Mouse (Mus musculus): ENCODE results near the gene Mtr. TPM values are rescaled to one million over a fixed set of nuclear protein-coding genes. Genes with fewer than 3 reads are reported as not detected.

Gene Mtr
- polyA plus RNA-seq, 1 experiment from 2014 or later = 4.0 TPM

DNA sequence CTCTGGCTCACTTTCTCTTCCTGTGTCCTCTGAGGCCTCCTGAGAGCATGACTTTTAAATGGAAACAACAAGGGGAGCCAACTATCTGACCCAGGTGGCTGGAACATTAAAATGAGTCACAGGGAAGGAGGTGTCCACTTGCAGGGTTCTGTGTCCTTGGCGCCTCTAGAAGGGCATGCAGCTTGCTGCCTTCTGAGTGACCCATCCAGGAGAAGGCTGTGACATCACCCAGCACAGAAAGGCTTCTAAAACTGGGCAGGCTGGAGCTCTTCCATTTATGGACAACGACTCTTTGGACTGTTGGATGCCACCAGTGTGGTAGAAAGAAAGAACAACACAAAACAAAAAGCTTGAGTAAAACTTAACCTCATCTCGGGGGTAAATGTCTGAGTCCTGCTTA, 25.9 kb upstream of the Mtr start:
- Histone ChIP-seq H3K4me3 (ENCODE audit: low read depth, low read length) (no peak overlapping the region), H3K36me3 (ENCODE audit: control insufficient read depth, insufficient read depth, low read length) (no peaks in the 10 kb centered on the region), H3K4me1 (ENCODE audit: control insufficient read depth, insufficient read depth, low read length) (no peaks in the 10 kb centered on the region), H3K27ac (ENCODE audit: low read depth, low read length) (no peak overlapping the region), H3K4me2 (ENCODE audit: low read depth, low read length) (no peak overlapping the region), H3K27me3 (ENCODE audit: control insufficient read depth, insufficient read depth, low read length) (no peaks in the 10 kb centered on the region), H3K9me3 (ENCODE audit: control insufficient read depth, low read length) (no peaks in the 10 kb centered on the region), H3K9ac (replicated peaks; ENCODE audit: low read depth, low read length) (no peak overlapping the region)
- 87% methylated on average over 3 of the region's 3 CpGs for WGBS
- no peak for ATAC-seq (ENCODE audit: low read depth)

DNA sequence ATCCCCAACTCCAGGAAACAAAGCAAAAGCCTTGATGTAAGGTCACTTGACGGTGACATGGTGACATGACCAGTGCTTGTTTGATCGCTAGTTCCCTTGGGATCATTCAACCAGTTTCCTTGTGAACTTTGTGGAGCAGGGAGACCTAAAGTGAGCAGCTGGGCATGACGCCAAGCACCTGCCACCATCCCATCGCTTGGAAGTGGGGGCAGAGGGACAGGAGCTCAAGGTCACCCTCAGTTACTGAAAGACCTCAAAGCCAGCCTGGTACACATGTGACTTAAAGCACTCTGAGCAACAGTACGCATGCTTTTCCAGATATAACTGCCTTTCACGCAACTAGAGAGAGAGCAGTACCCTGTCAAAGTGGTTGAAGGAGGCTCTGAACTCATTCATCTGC, 16.8 kb upstream of the Mtr start:
- Histone ChIP-seq H3K4me2 (ENCODE audit: low read depth, low read length) (no peak overlapping the region), H3K9me3 (ENCODE audit: control insufficient read depth, low read length) (no peaks in the 10 kb centered on the region), H3K4me1 (ENCODE audit: control insufficient read depth, insufficient read depth, low read length) (no peaks in the 10 kb centered on the region), H3K27ac (ENCODE audit: low read depth, low read length) (no peak overlapping the region), H3K27me3 (ENCODE audit: control insufficient read depth, insufficient read depth, low read length) (no peaks in the 10 kb centered on the region), H3K4me3 (ENCODE audit: low read depth, low read length) (no peak overlapping the region), H3K36me3 (ENCODE audit: control insufficient read depth, insufficient read depth, low read length) (no peaks in the 10 kb centered on the region), H3K9ac (replicated peaks; ENCODE audit: low read depth, low read length) (no peak overlapping the region)
- 88% methylated on average over 6 of the region's 6 CpGs for WGBS
- ATAC-seq (ENCODE audit: low read depth) = no peak

DNA sequence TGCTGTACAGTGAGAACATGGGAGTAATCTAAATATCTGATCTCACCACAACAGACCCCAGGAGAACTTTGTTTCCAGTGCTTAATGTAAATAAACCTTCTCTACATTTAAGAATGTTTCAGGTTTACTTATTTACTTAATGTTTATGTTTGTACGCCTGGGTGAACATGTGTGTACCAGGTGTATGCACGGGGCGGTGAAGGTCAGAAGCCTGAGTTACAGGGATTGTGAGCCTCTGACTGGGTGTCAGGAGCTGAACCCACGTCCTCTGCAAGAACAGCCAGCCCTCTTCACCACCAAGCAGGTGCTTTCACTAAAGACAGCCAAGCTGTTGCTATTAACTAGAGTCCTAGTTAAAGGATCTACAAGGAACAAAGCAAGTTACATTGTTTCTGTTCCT, 16.3 kb upstream of the Mtr start:
- Histone ChIP-seq H3K36me3 (ENCODE audit: control insufficient read depth, insufficient read depth, low read length) (no peaks in the 10 kb centered on the region), H3K4me1 (ENCODE audit: control insufficient read depth, insufficient read depth, low read length) (no peaks in the 10 kb centered on the region), H3K9me3 (ENCODE audit: control insufficient read depth, low read length) (no peaks in the 10 kb centered on the region), H3K4me3 (ENCODE audit: low read depth, low read length) (no peak overlapping the region), H3K27me3 (ENCODE audit: control insufficient read depth, insufficient read depth, low read length) (no peaks in the 10 kb centered on the region), H3K27ac (ENCODE audit: low read depth, low read length) (no peak overlapping the region), H3K9ac (replicated peaks; ENCODE audit: low read depth, low read length) (no peak overlapping the region), H3K4me2 (ENCODE audit: low read depth, low read length) (no peak overlapping the region)
- ATAC-seq (ENCODE audit: low read depth) = no peak
- WGBS = 90% methylated on average over 4 of the region's 4 CpGs

DNA sequence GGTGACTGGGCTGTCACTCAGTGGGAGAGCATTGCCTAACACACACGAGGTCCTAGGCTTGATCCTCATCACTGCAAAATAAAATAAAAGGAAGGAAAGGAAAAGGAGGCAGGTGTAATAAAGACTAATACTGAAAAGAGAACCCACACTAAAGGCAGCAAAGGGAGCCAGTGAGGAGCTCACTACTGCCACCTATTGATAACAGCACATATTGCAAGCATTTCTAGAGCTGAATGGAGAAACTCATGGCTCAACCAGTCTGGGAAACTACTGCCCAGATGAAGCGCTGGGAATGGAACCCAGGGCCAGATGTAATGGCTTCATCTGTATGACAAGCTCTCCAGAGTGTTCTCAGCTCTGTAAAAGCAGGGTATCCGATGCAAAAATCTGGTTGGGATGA, 15.0 kb upstream of the Mtr start:
- Histone ChIP-seq H3K36me3 (ENCODE audit: control insufficient read depth, insufficient read depth, low read length) (no peaks in the 10 kb centered on the region), H3K4me2 (ENCODE audit: low read depth, low read length) (no peak overlapping the region), H3K27me3 (ENCODE audit: control insufficient read depth, insufficient read depth, low read length) (no peaks in the 10 kb centered on the region), H3K4me3 (ENCODE audit: low read depth, low read length) (no peak overlapping the region), H3K27ac (ENCODE audit: low read depth, low read length) (no peak overlapping the region), H3K4me1 (ENCODE audit: control insufficient read depth, insufficient read depth, low read length) (no peaks in the 10 kb centered on the region), H3K9me3 (ENCODE audit: control insufficient read depth, low read length) (no peaks in the 10 kb centered on the region), H3K9ac (replicated peaks; ENCODE audit: low read depth, low read length) (no peak overlapping the region)
- WGBS = 54% methylated on average over 3 of the region's 3 CpGs
- 0 out of 2 replicates have a peak, but pooled peaks have one; percentile 9 for ATAC-seq (ENCODE audit: low read depth)

DNA sequence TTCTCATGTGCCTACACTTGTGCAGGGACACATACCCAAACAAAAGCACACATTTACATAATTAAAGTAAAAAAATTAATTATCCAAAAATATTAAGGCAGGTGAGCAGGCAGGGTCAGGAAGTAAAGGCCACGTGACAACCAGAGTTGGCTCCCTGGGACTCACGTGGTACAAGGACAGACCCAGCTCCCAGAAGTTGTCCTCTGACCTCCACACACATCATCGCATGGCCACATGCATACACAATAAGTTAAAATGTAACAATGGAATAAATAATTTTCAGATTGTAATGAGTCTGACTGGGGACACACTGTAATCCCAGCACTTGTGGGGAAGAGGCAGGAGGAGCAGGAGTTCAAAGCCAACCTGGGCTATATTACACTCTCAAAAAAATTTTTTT, 10.1 kb upstream of the Mtr start:
- H3K4me3 ChIP-seq (ENCODE audit: low read depth, low read length) = no peak overlapping the region
- WGBS = 95% methylated on average over 3 of the region's 3 CpGs
- H3K9ac ChIP-seq (replicated peaks; ENCODE audit: low read depth, low read length) = no peak overlapping the region
- no peak overlapping the region for H3K27ac ChIP-seq (ENCODE audit: low read depth, low read length)
- ATAC-seq (ENCODE audit: low read depth) = no peak
- no peaks in the 10 kb centered on the region for H3K27me3 ChIP-seq (ENCODE audit: control insufficient read depth, insufficient read depth, low read length)
- H3K9me3 ChIP-seq (ENCODE audit: control insufficient read depth, low read length) = no peaks in the 10 kb centered on the region
- H3K4me1 ChIP-seq (ENCODE audit: control insufficient read depth, insufficient read depth, low read length) = no peaks in the 10 kb centered on the region
- H3K4me2 ChIP-seq (ENCODE audit: low read depth, low read length) = no peak overlapping the region
- H3K36me3 ChIP-seq (ENCODE audit: control insufficient read depth, insufficient read depth, low read length) = no peaks in the 10 kb centered on the region

DNA sequence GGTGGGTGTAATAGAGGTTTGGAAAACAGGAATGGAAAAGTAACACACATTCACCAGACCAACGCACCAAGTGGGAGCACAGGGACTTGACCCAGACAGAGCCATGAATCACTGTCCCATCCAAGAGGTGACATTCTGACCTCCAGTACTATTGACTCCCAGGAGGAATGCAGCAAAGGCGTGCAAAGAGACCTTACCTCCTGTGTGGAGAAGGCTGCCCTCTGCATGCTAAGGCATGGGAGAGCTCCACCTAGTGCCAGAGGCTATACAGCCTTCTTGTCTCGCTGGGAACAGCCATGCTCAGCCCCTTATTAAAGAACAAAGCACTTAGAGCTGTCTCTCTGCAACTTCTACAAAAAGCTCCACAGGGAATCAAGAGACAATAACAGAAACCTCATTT, 9.2 kb upstream of the Mtr start:
- Histone ChIP-seq H3K9ac (replicated peaks; ENCODE audit: low read depth, low read length) (no peak overlapping the region), H3K4me2 (ENCODE audit: low read depth, low read length) (no peak overlapping the region), H3K4me1 (ENCODE audit: control insufficient read depth, insufficient read depth, low read length) (no peaks in the 10 kb centered on the region), H3K9me3 (ENCODE audit: control insufficient read depth, low read length) (no peaks in the 10 kb centered on the region), H3K4me3 (ENCODE audit: low read depth, low read length) (no peak overlapping the region), H3K36me3 (ENCODE audit: control insufficient read depth, insufficient read depth, low read length) (no peaks in the 10 kb centered on the region), H3K27ac (ENCODE audit: low read depth, low read length) (no peak overlapping the region), H3K27me3 (ENCODE audit: control insufficient read depth, insufficient read depth, low read length) (no peaks in the 10 kb centered on the region)
- 29% methylated on average over 3 of the region's 3 CpGs for WGBS
- no peak for ATAC-seq (ENCODE audit: low read depth)

DNA sequence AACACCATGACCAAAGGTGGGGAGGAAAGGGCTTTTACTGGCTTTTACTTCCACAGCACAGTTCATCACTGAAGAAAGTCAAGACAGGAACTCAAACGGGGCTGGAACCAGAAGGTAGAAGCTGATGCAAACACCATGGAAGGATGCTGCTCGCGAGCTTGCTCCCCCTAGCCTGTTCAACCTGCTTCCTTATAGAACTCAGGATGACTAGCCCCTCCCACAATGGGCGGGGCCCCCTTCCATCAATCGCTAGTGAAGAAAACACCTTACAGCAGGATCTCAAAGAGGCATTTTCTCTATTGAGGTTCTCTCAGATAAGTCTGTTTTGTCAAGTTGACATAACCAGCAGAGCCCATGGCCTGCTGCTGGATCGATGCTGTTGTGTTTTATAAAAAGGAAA, 6.1 kb upstream of the Mtr start:
- WGBS = 83% methylated on average over 6 of the region's 6 CpGs
- no peaks in the 10 kb centered on the region for H3K27me3 ChIP-seq (ENCODE audit: control insufficient read depth, insufficient read depth, low read length)
- H3K4me1 ChIP-seq (ENCODE audit: control insufficient read depth, insufficient read depth, low read length) = no peaks in the 10 kb centered on the region
- no peak overlapping the region for H3K27ac ChIP-seq (ENCODE audit: low read depth, low read length)
- no peaks in the 10 kb centered on the region for H3K36me3 ChIP-seq (ENCODE audit: control insufficient read depth, insufficient read depth, low read length)
- no peaks in the 10 kb centered on the region for H3K9me3 ChIP-seq (ENCODE audit: control insufficient read depth, low read length)
- no peak for ATAC-seq (ENCODE audit: low read depth)
- no peak overlapping the region for H3K4me3 ChIP-seq (ENCODE audit: low read depth, low read length)
- no peak overlapping the region for H3K4me2 ChIP-seq (ENCODE audit: low read depth, low read length)
- H3K9ac ChIP-seq (replicated peaks; ENCODE audit: low read depth, low read length) = no peak overlapping the region

DNA sequence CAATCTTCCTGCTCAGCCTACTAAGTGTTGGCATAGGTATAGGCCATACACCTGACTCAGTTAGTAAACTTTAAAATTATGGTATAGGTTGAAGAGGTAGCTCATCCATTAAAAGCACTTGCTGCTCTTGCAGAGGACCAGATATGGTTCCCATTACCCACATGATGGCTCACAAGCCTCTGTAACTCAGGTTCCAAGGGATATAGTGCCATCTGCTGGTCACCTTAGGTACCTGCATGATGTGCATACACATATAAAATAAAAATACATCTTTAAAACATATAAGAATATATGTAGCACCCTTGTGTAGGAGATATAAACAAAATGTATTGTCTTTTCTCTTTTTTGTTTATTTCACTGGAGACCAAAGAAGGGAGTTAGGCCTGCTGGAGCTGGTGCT, 3.6 kb upstream of the Mtr start:
- Histone ChIP-seq H3K4me3 (ENCODE audit: low read depth, low read length) (no peak overlapping the region), H3K36me3 (ENCODE audit: control insufficient read depth, insufficient read depth, low read length) (no peaks in the 10 kb centered on the region), H3K27ac (ENCODE audit: low read depth, low read length) (no peak overlapping the region), H3K4me1 (ENCODE audit: control insufficient read depth, insufficient read depth, low read length) (peaks cover 6% of the 10 kb centered on the region; the same call in 1 of the 2 replicates), H3K9me3 (ENCODE audit: control insufficient read depth, low read length) (no peaks in the 10 kb centered on the region), H3K4me2 (ENCODE audit: low read depth, low read length) (no peak overlapping the region), H3K9ac (replicated peaks; ENCODE audit: low read depth, low read length) (no peak overlapping the region), H3K27me3 (ENCODE audit: control insufficient read depth, insufficient read depth, low read length) (no peaks in the 10 kb centered on the region)
- ATAC-seq (ENCODE audit: low read depth) = no peak

DNA sequence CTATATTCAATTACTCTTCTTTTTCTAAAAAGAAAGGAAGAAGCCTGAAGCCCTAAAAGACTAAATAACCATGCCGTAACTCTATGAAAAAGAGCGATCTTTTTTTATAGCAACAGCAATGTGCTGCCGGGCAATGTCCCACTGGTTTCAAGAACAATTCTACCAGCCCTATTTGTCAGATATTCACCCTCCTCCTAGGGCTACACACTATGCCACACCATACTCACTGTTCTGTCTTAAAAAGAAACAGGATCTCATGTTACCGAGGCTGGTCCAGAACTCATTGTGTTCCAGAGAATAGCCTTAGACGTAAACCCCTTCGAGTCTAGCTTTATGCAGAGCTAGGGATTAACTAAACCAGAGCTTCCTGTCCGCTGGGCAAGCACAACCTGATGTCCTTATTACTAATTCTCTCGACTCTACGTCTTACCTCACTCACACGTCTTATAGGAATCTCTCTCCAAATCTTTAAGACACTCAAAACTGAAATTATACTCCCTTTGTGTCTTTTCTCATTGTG, 982 bp downstream of the Mtr start:
- no peak for ATAC-seq (ENCODE audit: low read depth)
- H3K9me3 ChIP-seq (ENCODE audit: control insufficient read depth, low read length) = no peaks in the 10 kb centered on the region
- WGBS = 8% methylated on average over 10 of the region's 10 CpGs
- no peaks in the 10 kb centered on the region for H3K27me3 ChIP-seq (ENCODE audit: control insufficient read depth, insufficient read depth, low read length)
- H3K36me3 ChIP-seq (ENCODE audit: control insufficient read depth, insufficient read depth, low read length) = no peaks in the 10 kb centered on the region
- H3K4me1 ChIP-seq (ENCODE audit: control insufficient read depth, insufficient read depth, low read length) = peaks cover 6% of the 10 kb centered on the region; the same call in 1 of the 2 replicates
- H3K4me3 ChIP-seq (ENCODE audit: low read depth, low read length) = peak overlapping the region; percentile 70
- H3K4me2 ChIP-seq (ENCODE audit: low read depth, low read length) = peak overlapping the region; percentile 73
- no peak overlapping the region; the same call in 1 of the 2 replicates for H3K9ac ChIP-seq (replicated peaks; ENCODE audit: low read depth, low read length)
- no peak overlapping the region for H3K27ac ChIP-seq (ENCODE audit: low read depth, low read length)
